Mouse (Mus musculus) urinary bladder, postnatal 4 days (tissue): ENCODE results near the gene Hecw1.
"Not testable (repeated sequence)": the region's sequence is repeated elsewhere in the genome, so short reads cannot be mapped to it uniquely, and the experiment has no call there.

Source experiments
- DNase-seq, 2 experiments: peaks; one replicate each; pipeline ENCODE4 v3.0.0; 2021 to 2022; ENCODE audit warnings: low spot score in 2 of 2

Gene Hecw1

DNA sequence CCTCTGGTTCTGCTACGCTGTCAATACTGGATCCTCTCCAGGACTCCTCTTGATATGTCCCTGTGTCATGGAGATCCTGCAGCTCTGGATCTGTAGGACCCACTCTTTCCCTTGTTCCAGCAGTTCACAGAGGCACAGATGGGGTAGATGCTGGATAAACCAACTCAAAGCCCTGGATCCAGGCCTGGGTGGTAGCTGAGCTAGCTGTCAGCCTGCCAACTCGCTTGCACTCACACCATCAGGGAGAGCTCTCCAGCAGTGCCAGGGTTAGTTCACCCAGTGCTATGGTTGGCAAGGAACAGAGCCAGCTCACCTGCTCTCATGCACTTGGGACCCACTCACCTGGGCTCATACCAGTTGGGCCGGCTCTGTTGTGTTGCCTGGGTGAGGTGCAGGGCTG, 157.5 kb downstream of the Hecw1 start:
- DNase-seq, result no peak

DNA sequence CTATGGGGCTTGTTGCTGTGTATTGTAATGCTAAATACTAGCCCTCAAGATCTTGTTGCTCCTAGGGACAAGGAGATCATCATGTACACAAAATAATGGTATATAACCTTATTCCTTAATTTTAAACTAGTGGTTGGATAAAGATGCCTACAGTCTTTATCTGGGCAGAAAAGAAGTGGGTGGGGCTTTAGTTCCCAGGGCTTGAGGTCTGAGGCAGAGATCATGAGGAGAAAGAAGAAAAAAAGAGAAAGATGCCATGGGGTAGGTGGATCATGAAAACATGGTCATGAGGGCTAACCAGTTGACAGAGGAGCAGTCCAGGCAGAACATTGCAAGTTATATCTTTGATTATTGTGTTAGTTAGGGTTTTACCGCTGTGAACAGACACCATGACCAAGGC, 195.8 kb downstream of the Hecw1 start:
- no peak for DNase-seq

GRCm38 (mm10) chr13:14306617-14307016, 216.4 kb downstream of the Hecw1 start:
- no peak for DNase-seq

- no peak for DNase-seq
Measured at GRCm38 (mm10) chr13:14304103-14304502, 218.9 kb downstream of the Hecw1 start.

- no peak for DNase-seq
Measured at GRCm38 (mm10) chr13:14302921-14303320, 220.1 kb downstream of the Hecw1 start.

DNA sequence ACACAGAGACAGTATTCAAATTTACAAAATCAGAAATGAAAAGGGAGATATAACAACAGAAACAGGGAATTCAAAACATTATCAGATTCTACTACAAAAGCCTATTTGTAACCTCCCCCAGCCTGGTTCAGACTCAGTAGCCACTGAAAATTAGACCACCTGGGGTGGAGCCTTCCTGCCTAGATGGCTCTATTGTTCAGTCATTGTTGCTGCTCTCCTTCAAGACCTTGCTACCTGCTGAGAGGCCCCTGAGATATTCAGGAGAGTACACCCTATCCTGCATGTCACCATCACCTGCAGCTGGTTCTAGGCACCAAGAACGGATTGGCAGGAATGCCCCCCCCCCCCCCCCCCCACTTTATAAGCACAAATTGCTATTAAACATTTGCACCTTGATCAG, 233.0 kb downstream of the Hecw1 start:
- no peak for DNase-seq

- no peak for DNase-seq
Measured at GRCm38 (mm10) chr13:14271476-14271875, 251.6 kb downstream of the Hecw1 start.

DNA sequence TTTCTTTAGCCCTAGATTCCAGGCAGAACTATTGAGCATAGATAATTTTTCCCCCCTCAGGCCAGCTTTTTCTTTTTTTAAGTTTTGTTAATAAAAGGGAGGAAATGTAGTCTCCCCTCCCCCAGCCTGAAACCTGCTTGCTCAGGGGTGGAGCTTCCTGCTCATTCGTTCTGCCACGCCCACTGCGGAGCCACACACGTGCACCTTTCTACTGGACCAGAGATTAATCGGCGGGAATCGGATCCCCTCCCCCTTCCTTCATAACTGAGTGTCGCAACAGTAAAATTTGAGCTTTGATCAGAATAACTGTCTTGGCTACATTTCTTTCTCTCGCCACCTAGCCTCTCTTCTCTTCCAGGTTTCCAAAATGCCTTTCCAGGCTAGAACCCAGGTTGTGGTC, 262.1 kb downstream of the Hecw1 start:
- not testable (repeated sequence) for DNase-seq

DNA sequence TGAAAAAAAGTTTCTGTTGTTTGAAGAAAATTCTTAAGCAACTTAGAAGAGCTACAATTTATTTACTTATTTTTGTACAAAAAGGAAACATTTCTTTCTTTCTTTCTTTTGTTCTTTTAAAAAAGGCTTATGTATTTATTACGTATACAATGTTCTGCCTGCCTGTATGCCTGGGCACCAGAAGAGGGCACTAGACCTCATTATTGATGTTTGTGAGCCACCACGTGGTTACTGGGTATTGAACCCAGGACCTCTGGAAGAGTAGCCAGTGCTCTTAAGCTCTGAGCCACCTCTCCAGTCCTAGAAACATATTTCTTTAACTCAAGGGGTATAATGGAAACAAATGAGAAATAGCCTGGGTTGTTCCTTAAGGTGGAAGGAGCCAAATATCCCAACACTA, 277.1 kb downstream of the Hecw1 start:
- DNase-seq, result no peak

- no peak for DNase-seq
Measured at GRCm38 (mm10) chr13:14179669-14180068, 343.4 kb downstream of the Hecw1 start.

DNA sequence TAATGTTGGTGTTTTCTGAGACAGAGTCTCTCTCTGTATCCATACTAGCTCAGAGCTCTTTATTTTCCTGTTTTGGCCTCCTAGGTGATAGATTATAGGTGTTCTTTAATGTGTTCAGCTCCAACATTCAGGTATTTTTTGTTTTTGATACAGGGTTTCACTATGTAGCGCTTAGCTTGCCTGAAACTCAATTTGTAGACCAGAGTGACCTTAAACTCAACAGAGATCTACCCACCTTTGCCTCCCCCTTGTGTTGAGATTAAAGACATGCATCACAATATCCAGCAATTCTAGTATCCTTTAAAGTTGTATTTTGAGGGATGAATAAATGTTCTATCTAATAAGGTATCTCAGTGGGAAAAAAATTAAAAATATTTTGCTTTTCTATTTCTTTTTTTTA, 345.0 kb downstream of the Hecw1 start:
- DNase-seq, result no peak
